Mouse (Mus musculus) layer of hippocampus, adult 9-11 months (tissue): Measurements from ENCODE around the gene Egf.
A peak's percentile ranks its signal among the peaks of the same experiment; 100 is the strongest.

Experiments
- DNase-seq: peaks from one replicate; pipeline ENCODE4 v3.0.0; 2022

The Egf gene

DNA sequence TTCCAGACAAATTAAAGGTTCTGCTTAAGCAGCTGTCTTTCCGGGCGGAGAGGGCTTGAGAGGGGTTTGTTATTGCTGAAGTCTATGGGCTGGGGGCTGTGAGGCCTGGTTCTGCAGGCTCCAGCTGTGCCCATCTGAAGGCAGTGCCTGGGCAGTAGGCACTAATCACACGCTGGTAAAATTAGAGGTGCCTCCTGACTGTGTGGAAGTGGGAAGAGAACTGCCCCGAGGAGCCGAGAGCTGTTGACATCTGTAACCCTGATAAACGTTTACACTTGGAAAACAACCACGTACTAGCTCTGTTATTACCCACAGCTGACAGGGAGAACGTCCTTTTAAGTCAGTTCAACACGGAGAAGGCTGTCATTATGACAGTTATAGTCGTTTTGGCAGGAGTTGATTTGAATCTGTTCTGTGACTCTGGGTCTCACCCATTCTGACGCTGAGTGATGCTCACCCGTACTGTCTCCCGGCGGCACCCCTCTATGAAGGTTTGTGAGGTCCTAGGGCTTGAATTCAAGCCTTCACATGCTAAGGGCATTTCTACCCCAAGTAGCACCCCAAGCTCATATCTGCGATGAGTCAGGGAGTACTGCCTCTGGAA lies 40.5 kb downstream of the Egf start:
- no peak for DNase-seq

DNA sequence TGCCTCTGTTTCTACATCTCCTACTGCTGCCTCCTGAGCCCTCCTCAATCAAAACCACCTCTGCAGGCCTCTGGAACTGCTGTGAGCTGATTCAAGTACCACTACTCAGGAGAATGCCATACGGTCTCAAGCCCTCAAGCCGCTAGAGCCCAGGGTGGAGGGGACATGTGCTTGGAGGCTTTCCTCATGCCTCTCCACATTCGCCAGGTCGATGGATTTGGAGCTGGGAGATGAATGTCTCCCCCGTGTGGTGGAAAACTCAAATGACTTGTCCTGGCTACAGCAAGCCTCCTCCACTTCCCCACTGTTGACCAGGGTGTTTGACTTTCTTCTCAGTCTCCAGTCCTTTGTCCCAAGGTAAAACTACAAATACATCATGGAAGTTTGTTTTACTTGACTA lies 47.0 kb downstream of the Egf start:
- DNase-seq, result peak; percentile 21

DNA sequence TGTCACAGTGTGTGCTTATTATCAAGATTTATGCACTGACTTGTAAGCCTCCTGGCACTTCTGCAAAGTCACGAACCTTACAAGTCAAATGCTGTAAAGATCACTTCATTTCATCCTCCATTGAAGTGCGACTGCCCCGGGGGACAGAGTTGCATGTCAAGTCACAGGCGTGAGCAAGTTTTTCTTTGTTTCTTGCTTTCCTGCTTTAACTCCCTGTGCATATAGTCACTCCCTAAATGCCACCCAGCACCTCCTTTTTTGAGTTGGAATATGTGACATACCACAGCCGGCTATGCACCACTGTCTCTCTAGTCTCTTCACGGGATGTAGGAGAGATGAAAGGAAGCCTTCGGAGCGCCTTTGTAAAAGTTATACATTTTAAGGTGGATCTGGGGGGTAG lies 56.2 kb downstream of the Egf start:
- no peak for DNase-seq

DNA sequence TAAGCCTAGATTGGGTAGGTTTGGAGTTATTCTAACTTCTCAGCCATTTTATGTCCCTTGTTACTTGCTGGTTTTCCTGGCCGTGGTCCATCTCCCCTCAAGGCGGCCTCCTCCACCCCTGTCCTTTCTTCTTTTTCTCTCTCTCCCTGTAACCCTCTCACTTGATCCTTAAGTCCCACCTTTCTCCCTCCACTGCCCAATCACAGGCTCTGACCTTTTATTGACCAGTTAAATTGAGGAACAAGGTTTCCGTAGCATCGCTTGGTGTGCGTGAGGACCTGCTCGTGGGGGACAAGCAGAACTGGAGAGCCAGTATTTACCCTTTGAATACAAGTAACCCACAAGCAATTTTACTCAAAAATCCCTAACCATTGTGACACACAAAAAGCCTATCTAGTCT lies 56.8 kb downstream of the Egf start:
- DNase-seq, result no peak

DNA sequence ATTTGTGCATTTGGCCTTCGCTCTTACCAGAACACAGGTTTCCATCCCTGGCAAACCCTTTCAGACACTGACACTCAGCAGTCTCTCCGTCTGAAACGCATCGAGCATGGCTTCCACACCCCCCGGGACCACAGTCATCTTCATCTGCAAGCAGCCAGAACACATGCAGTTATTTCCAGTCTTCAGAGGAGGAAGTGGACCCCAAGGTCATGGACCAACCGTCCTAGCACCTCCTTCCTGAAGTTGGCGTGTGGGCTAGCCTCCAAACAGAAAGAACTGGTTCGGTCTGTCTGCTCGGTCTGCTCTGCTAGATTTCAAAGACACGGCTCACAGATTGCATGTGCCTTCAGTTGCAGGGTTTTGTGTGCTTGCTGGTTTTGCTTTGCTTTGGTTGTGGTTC lies 57.4 kb downstream of the Egf start:
- DNase-seq, result no peak

DNA sequence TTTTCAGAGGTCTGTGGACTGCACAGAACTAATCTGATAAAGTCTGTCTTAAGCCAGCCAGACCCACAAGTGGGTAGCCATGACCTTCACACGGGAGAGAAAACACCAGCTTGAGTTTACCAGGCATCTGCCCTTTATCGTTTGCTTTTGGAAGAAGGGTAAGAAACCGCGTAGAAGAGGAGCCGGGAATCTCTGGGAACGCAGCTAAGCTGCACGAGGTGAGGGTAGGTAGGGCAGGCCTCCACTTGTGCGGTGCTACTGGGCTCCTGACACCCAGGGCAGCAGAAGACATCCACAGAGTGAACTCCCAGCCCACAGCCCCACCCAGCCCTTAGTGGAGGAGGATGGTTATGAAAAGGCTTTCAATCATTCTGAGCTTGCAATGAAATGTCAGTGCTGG lies 59.2 kb downstream of the Egf start:
- DNase-seq, result no peak

DNA sequence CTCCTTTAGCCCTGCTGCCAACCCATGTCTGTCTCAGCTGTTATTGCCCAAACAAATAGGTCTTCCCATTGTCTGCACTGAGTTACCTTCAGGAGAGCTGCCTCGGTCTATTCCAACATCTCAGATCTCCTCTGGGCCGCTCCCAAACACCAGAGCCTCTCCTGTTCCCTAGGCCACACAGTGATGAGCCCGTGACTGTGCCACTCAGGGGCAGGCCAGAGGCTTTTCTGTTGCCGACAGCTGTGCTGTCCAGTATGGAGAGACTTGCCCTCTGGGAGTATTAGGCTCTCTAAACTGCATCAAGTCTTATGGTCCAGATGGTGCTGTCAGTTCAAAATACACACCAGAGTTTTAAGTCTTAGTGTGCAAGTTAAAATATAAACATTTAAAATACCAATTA lies 61.5 kb downstream of the Egf start:
- no peak for DNase-seq

DNA sequence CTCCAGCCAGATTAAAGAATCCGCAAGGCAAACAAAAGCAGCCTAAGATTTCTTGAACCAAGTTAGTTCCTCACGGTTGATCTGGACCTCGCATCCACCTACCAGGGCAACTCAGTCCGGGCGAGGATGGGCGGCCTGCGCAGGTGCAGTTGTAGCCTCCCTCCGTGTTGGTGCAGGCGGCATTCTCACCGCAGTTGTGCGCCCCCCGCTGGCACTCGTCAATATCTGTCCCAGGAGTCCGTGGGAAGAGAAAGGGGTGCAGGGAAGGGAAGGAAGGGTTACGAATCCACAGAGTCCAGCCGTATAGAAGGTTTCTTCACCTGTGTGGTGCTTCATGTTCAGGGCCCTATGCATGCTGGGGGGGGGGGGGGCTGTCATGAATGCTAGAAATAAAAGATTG lies 62.3 kb downstream of the Egf start:
- DNase-seq, result no peak

DNA sequence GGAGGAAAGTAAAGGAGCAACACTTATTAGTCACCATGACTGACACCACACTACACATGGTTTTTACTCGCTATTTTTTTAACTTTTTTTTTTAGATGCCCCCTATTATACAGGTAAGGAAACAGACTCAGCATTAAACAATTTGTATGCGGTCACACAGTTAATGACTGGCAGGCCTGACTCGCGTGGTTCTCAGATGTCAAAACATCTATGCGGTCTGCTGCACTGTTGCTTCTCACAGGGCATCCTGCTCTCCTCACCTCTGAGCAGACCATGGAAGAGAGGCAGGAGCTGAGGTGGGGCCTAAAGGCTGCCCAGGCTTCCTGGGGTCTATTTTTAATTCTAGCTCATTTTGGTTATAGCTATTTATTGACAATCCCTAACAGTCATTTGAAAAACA lies 67.7 kb downstream of the Egf start:
- no peak for DNase-seq

DNA sequence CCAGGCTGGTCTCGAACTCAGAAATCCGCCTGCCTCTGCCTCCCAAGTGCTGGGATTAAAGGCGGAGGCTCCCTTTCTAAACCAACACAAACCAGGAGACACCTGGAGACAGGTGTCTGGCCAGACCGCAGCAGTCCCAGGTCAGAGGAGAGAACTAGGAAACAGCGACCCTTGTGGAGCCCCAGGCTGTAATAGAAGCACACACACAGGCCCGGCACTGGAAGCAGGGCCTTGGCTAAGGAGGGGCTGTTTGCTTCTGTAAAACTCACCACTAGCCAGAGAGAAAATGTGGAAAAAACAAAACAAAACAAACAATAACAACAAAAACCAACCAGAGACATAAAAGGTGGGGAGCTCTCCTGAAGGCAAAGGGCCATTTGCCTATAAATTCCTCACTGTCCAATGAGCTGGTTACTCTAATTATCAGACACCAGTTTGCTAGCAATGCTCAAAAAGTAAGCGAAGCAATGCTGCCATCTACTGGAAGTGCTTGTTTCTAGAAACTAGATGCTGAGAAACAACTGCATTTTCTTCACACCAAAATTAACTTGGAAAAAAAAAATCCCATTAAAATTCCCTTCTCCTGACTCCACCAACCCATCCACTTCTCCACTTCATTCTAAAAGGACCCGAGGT lies 68.3 kb downstream of the Egf start:
- peak; percentile 54 for DNase-seq

DNA sequence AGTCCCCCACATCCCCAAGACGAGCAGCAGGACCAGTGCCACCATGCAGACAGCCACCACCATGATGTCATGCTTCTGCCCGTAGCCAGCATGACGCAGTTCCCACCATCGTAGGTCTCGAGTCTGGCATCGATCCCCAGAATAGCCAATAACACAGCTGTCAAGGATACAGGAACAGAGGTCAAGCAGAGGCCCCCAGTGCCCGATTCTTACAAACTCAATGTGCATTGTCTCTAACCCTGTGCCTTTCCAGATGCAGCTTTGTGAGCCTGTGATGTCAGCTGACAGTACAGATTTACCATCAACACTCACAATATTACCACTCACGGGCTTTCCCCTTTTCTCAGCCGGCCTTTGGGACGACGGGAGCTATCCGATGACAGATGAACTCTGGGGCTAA lies 68.9 kb downstream of the Egf start:
- DNase-seq, result no peak

DNA sequence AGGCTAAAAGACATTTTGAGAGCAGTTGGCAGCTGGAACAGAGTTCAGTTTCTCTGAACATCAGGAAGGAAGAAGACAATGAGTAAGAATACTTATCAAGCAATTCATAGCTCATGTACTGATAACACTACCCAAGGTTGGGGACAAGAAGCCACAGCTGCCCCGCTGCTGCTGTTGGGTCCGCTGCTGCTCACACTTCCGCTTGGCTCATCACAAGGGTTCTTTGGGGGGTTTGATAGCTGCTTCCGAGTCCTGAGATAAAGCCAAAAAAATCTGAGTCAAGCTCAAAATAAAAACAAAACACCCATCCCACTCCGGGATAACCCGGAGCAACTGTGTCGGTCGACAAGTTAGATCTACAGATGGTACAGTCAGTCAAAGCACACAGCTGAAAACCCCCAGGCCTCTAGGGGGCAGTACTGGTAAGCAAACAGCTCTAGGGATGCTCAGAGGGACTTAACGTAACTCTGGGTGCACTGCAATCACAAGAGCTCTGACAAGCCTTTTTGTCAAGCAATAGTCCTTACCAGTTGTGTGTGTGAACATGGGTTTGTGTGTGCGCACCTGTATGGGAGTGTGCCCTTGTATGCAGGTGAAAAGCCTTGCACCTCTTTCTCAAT lies 71.9 kb downstream of the Egf start:
- no peak for DNase-seq

DNA sequence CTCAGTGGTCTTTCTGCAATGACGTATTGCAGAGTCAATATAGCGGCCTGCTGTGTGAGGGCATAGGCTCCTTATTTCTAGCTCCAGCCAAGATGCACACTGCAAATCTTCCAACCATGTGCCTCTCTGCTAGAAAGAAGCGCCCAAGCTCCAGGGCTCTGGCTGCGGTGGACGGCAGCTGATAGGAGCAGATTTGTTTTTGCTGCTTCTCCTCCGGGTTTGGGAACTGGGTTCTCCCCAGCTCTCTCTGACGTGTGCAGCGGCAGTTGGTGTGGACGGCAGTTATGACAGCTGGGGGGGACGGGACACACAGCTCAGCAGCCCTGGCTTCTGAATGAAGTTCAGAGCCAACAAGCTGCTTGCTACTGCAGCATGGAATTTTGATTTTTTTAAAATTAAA lies 72.7 kb downstream of the Egf start:
- peak; percentile 78 for DNase-seq

DNA sequence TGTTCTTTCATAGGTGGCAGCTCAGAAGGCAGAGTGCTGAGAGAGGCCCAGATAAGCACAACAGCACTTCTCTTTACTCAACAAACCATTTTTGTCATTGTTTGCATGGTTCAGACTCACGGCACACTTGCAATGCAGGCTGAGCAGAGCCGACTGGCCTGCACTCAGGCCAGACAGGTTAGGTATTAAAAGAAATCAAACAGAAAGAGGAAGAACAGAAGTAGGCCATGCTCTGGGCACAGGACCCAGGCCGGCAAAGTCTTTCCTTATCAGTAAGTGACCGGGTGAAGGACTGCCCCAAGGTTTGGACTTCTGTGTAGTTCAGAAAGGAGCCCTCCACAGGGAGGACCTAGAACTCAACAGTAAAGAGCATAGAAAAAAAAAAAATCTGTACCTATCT lies 73.3 kb downstream of the Egf start:
- DNase-seq, result no peak

DNA sequence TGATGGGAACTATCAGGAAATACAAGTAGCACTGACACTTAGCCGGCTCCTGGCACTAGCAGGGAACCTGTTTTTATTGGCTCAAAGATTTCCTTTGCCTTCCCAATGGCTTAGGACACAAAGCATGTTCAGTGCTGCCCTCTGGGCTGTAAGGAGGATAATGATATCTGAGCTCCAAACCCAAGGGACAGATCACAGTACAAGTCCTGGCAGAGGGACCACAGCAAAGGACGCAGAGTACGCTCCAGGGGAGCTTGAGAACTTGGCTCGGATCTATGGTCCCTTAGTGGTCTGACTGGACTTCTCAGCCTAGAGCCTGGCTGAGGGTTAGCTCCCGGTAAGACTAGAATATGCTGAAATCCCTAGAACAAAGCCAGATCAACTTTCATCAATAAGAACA lies 74.9 kb downstream of the Egf start:
- DNase-seq, result peak; percentile 60

DNA sequence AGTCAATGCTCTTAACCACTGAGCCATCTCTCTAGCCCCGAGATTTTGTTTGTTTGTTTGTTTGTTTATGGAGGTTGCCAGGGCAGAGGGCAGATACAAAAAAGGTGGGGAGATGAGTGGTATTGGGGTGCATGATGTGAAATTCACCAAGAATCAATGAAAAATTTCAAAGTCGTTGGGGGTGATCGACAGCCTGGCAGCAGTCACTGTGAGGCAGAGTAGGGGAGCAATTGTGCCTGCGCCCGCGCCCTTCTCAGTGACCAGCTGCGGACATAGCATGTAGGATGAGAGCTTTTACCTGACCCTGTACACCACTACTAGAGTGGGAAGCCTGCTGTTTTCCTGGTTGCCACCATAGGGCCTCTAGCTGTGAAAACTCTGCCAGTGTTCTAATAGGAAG lies 79.2 kb downstream of the Egf start:
- no peak for DNase-seq

DNA sequence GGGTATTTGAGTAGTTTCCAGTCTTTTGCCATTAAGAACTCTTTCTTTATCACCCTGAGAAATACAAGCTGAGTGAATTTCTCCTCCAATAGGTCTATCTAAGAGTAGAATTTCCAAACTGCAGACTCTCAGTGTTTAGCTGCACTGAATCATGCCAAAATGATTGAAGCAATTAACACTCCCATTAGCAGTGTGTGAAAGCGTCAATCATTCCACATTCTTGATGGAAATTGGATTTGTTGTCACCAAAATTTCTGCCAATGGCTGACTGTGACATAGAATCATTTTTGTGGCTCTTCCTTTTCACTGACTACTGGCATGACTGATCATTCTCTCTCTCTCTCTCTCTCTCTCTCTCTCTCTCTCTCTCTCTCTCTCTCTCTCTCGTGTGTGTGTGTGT lies 91.2 kb downstream of the Egf start:
- no peak for DNase-seq

DNA sequence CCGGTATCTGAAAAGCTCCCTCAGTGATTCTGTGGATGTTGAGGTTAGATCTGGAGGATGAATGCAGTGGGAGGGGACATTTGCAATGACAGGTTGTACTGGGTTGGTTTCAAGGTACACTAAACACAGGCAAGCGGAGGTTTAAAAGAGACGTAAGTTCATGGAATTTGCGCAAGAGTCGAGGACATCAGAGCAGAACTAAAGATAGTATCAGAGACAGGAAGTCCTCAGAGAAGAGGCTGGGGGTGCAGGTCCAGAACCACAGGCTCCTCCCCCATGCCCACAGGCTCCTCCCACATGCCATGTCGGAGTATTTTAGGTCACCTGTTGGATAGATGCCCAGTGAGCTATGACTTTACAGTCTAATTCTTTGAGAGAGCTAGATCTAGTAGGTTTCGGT lies 96.3 kb downstream of the Egf start:
- DNase-seq, result no peak

DNA sequence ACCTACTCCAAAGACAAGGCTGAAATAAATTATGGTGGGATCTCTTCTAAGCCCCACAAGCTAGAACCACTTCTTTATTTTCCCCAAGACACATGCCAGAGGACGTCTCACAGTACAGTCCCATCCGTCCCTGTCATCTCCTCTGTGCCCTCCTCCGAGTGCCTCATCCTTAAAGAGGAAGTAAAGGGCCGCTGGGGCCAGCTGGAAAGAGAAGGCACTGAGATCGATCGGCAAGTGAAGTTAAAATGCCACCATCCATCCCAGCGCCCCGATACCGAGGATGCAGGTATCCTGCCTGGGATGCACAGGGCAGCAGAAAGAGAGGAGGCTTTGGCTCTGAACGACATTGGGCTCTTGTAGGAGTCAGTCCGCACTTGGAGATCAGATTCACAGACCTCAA lies 97.3 kb downstream of the Egf start:
- no peak for DNase-seq

DNA sequence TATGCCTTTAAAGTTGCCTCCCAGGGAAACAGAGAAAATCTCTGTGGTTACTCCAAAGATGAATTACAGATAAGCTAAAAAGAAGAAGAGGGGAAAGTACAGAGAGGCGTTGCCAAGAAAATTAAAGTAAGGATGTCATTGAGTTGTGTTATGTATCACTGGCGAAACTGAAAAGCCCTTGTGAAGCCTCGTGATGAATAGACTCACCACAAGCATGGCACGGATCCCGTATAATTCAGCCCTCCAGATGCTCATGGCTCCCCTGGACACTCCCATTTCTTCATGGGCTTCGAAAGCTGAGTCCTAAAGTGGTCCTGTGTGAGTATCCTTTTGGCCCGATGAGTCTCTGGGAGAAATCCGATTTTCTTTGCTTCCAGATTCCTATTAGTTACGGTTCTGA lies 97.9 kb downstream of the Egf start:
- DNase-seq, result no peak

DNA sequence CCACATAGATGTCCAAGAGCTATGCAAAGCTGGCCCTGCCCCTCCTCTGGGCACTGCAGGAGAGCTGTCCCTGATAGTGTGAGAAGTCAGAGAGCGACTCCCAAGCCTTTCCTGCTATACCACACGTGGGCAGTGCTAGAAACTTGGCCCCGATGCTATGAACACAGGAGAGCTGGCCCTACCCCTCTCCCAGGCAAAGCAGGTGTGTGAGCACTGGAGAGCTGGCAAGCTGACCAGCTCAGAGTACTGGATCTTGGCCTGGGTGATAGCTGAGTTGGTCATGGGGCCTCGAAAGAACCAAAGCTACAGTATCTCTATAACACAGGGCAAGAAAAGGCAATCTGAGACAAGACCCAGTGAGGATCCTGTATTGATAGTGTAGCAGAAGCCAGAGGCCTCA lies 98.6 kb downstream of the Egf start:
- no peak for DNase-seq

DNA sequence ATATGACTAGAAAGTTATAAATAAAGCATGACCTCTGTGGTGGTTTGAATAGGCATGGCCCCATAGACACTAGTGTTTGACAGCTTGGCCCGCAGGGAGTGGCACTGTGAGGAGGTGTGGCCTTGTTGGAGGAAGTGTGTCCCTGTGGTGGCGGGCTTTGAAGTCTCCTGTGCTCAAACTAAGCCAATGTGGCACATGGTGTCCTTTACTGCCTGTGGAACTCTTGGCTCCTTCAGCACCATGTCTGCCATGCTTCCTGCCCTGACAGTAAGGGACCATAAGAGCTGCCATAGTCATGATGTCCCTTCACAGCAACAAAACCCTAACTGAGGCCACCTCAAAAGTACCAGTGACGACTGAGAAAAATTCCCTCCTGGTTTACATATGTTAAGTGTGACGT lies 102.6 kb downstream of the Egf start:
- no peak for DNase-seq

DNA sequence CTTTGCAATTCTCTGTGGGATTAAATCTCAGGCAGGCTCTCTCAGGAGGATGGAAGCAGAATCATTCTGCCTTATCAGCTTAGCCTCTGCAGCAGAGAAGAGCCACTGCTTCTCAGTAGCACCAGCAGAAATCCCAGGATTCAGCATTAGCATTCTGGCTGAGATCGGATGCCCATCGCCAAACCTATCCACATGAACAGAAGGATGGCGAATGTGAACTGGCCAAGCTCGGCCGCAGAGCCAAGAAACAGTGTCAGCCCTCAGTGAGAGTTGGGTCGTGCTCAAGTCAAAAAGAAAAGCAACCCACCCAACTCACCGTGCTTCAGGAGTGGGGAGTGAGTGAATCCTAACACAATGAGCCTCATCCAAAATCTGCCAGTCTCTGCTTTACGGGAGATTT lies 103.4 kb downstream of the Egf start:
- no peak for DNase-seq

DNA sequence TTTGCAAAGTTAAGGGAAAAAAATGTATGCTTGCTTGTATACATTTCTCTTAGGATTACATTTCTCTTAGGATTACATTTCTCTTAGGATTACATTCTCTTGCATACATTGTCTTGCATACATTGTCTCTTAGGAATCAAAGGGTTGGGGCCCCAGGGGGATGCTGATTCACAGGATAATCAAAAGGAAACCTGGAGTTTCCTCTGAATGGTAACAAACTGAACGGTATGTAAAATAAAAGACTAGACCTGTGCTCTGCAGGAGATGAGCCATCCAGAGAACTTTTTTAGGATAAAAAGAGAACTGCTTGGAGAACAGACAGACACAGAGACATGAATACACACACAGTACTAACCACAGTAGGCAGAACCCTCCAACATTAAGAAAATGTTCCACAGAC lies 104.2 kb downstream of the Egf start:
- no peak for DNase-seq

DNA sequence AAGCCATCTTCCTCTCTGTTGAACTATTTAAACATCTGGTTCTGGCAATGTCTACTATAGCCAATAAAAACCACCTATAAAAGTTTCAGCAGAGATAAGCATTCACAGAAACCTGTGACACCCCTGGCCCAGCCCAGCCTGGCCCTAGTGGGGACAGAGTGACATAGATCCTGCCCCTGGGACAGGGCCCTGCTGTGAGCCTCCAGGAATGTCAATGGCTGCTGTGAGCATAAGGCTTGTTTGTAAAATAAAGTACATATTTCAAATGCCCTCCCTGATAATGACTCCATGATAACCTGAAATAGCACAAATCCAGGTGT lies 104.9 kb downstream of the Egf start:
- DNase-seq, result no peak
